Mouse (Mus musculus) heart, embryonic 13.5 days (tissue): Measurements from ENCODE around the gene Cacna1h. TPM values are rescaled to one million over a fixed set of nuclear protein-coding genes. Genes with fewer than 3 reads are reported as not detected.

Experiments used
- ATAC-seq: fragments of 200-750 bp; cut with Nextera tagmentation; 2 replicates; pipeline ENCODE4 v1.8.0; 2017; ENCODE audit warnings: moderate TSS enrichment; ENCODE audit not compliant: insufficient number of reproducible peaks, low FRiP score, low TSS enrichment; ENCODE audit errors: extremely low read depth
- H3K27ac ChIP-seq: fragments of 300-500 bp; sonication (generic); replicated peaks from 2 replicates; pipeline ENCODE4 v1.5.1; 2015; ENCODE audit warnings: moderate library complexity, mild to moderate bottlenecking, inconsistent platforms
- H3K27me3 ChIP-seq: fragments of 300-500 bp; sonication (generic); replicated peaks from 2 replicates; pipeline ENCODE4 v1.6.1; 2015; ENCODE audit warnings: mild to moderate bottlenecking, inconsistent platforms
- H3K36me3 ChIP-seq: fragments of 300-500 bp; sonication (generic); 2 replicates; pipeline ENCODE4 v1.6.1; 2015; ENCODE audit warnings: mild to moderate bottlenecking, inconsistent platforms
- H3K4me1 ChIP-seq: fragments of 300-500 bp; sonication (generic); 2 replicates; pipeline ENCODE4 v1.6.1; 2015; ENCODE audit warnings: inconsistent platforms
- H3K4me2 ChIP-seq: fragments of 300-500 bp; sonication (generic); 2 replicates; pipeline ENCODE4 v1.6.1; 2015; ENCODE audit warnings: inconsistent platforms, mild to moderate bottlenecking, moderate library complexity
- H3K4me3 ChIP-seq: fragments of 300-500 bp; sonication (generic); 2 replicates; pipeline ENCODE4 v1.5.1; 2015; ENCODE audit warnings: moderate library complexity, mild to moderate bottlenecking, inconsistent platforms
- H3K9ac ChIP-seq: fragments of 300-500 bp; sonication (generic); 2 replicates; pipeline ENCODE4 v1.6.1; 2015; ENCODE audit warnings: inconsistent platforms, mild to moderate bottlenecking, moderate library complexity
- H3K9me3 ChIP-seq: fragments of 300-500 bp; sonication (generic); 2 replicates; pipeline ENCODE4 v1.6.1; 2016; ENCODE audit warnings: inconsistent platforms
- WGBS: fragments of 180-500 bp; shearing (Covaris S2); methylation state at CpG from one replicate; pipeline ENCODE4 v1.1.7; 2015; ENCODE audit warnings: mixed read lengths; 5-methylcytosine and 5-hydroxymethylcytosine counted together
- polyA plus RNA-seq: library from polyadenylated mRNA; unstranded; fragments of >200 nt; fragmentation: Nextera tagmentation; extraction: Ambion mirVana; gene quantifications from 2 replicates; pipeline ENCODE4 v1.2.1, GENCODE M21; 2015

Cacna1h gene
- polyA plus RNA-seq, 1 experiment from 2014 or later = 8.1 TPM

- no peak overlapping the region for H3K27ac ChIP-seq
- H3K9me3 ChIP-seq = no peaks in the 10 kb centered on the region
- peaks cover 21% of the 10 kb centered on the region for H3K36me3 ChIP-seq
- WGBS = 47% methylated on average over 9 of the region's 9 CpGs
- H3K4me2 ChIP-seq = no peak overlapping the region
- H3K4me3 ChIP-seq = no peak overlapping the region
- no peak for ATAC-seq
- peaks cover 92% of the 10 kb centered on the region for H3K4me1 ChIP-seq
- no peak overlapping the region for H3K9ac ChIP-seq
- no peaks in the 10 kb centered on the region for H3K27me3 ChIP-seq
Observed at GRCm38 (mm10) chr17:25418926-25419325, 14.7 kb downstream of the Cacna1h start.

GRCm38 (mm10) chr17:25417990-25418389 lies 15.6 kb downstream of the Cacna1h start:
- 51% methylated on average over 6 of the region's 6 CpGs for WGBS
- no peak overlapping the region for H3K27ac ChIP-seq

GRCm38 (mm10) chr17:25416219-25416618 lies 17.4 kb downstream of the Cacna1h start:
- ATAC-seq = no peak
- peaks cover 77% of the 10 kb centered on the region for H3K4me1 ChIP-seq

More at GRCm38 (mm10) chr17:25417990-25418389, 15.6 kb downstream of the Cacna1h start:
- Histone ChIP-seq H3K4me3 (no peak overlapping the region), H3K9me3 (no peaks in the 10 kb centered on the region), H3K4me1 (peaks cover 88% of the 10 kb centered on the region), H3K36me3 (peaks cover 15% of the 10 kb centered on the region), H3K4me2 (no peak overlapping the region), H3K27me3 (no peaks in the 10 kb centered on the region), H3K9ac (no peak overlapping the region)
- no peak for ATAC-seq

GRCm38 (mm10) chr17:25415421-25415913 lies 18.1 kb downstream of the Cacna1h start:
- peaks cover 78% of the 10 kb centered on the region for H3K4me1 ChIP-seq
- peak overlapping the region; percentile 27 for H3K4me2 ChIP-seq
- no peaks in the 10 kb centered on the region for H3K9me3 ChIP-seq
- no peaks in the 10 kb centered on the region for H3K27me3 ChIP-seq
- ATAC-seq = no peak
- 15% methylated on average over 5 of the region's 6 CpGs for WGBS
- no peak overlapping the region for H3K4me3 ChIP-seq
- peak overlapping the region; percentile 83 for H3K27ac ChIP-seq
- peak overlapping the region; percentile 66 for H3K9ac ChIP-seq
- no peaks in the 10 kb centered on the region for H3K36me3 ChIP-seq

More at GRCm38 (mm10) chr17:25416219-25416618, 17.4 kb downstream of the Cacna1h start:
- H3K27ac ChIP-seq = peak overlapping the region; percentile 83
- WGBS = 18% methylated on average over 3 of the region's 3 CpGs
- no peaks in the 10 kb centered on the region for H3K27me3 ChIP-seq
- H3K4me2 ChIP-seq = peak overlapping the region; percentile 27
- no peaks in the 10 kb centered on the region; the same call in 1 of the 2 replicates for H3K36me3 ChIP-seq
- no peak overlapping the region for H3K4me3 ChIP-seq
- H3K9me3 ChIP-seq = no peaks in the 10 kb centered on the region
- H3K9ac ChIP-seq = peak overlapping the region; percentile 66

GRCm38 (mm10) chr17:25414917-25415316 lies 18.7 kb downstream of the Cacna1h start:
- Histone ChIP-seq H3K27ac (peak overlapping the region; percentile 83), H3K9me3 (no peaks in the 10 kb centered on the region), H3K27me3 (no peaks in the 10 kb centered on the region), H3K9ac (peak overlapping the region; percentile 66), H3K36me3 (no peaks in the 10 kb centered on the region), H3K4me3 (no peak overlapping the region), H3K4me2 (no peak overlapping the region), H3K4me1 (peaks cover 79% of the 10 kb centered on the region)
- WGBS = 37% methylated on average over 3 of the region's 3 CpGs
- ATAC-seq = no peak

GRCm38 (mm10) chr17:25414209-25414608 lies 19.4 kb downstream of the Cacna1h start:
- ATAC-seq = no peak
- H3K4me3 ChIP-seq = no peak overlapping the region
- H3K9me3 ChIP-seq = no peaks in the 10 kb centered on the region
- H3K4me2 ChIP-seq = no peak overlapping the region
- H3K9ac ChIP-seq = no peak overlapping the region
- H3K4me1 ChIP-seq = peaks cover 79% of the 10 kb centered on the region
- H3K36me3 ChIP-seq = no peaks in the 10 kb centered on the region
- 0 out of 2 replicates have a peak overlapping the region, but pooled peaks have one; percentile 83 for H3K27ac ChIP-seq
- H3K27me3 ChIP-seq = no peaks in the 10 kb centered on the region
- WGBS = 33% methylated on average over 4 of the region's 4 CpGs

GRCm38 (mm10) chr17:25411251-25411650 lies 22.3 kb downstream of the Cacna1h start:
- H3K36me3 ChIP-seq = no peaks in the 10 kb centered on the region
- H3K4me2 ChIP-seq = no peak overlapping the region
- peaks cover 82% of the 10 kb centered on the region for H3K4me1 ChIP-seq
- no peak overlapping the region for H3K4me3 ChIP-seq
- no peaks in the 10 kb centered on the region for H3K27me3 ChIP-seq
- WGBS = 31% methylated on average over 4 of the region's 4 CpGs
- peak overlapping the region; percentile 70 for H3K9ac ChIP-seq
- H3K9me3 ChIP-seq = no peaks in the 10 kb centered on the region
- peak overlapping the region; percentile 90 for H3K27ac ChIP-seq
- no peak for ATAC-seq

- peak overlapping the region; percentile 70 for H3K9ac ChIP-seq
- peaks cover 82% of the 10 kb centered on the region for H3K4me1 ChIP-seq
- H3K27ac ChIP-seq = peak overlapping the region; percentile 90
- H3K4me2 ChIP-seq = 0 out of 2 replicates have a peak overlapping the region, but pooled peaks have one; percentile 30
- no peaks in the 10 kb centered on the region for H3K27me3 ChIP-seq
- H3K4me3 ChIP-seq = no peak overlapping the region
- no peaks in the 10 kb centered on the region for H3K36me3 ChIP-seq
- no peaks in the 10 kb centered on the region for H3K9me3 ChIP-seq
- 32% methylated on average over 7 of the region's 7 CpGs for WGBS
- ATAC-seq = no peak
Observed at GRCm38 (mm10) chr17:25410786-25411185, 22.8 kb downstream of the Cacna1h start.

GRCm38 (mm10) chr17:25410180-25410579 lies 23.4 kb downstream of the Cacna1h start:
- no peak for ATAC-seq
- H3K4me3 ChIP-seq = no peak overlapping the region
- H3K27ac ChIP-seq = peak overlapping the region; percentile 90
- H3K36me3 ChIP-seq = no peaks in the 10 kb centered on the region
- H3K4me2 ChIP-seq = peak overlapping the region; percentile 30
- H3K9ac ChIP-seq = peak overlapping the region; percentile 70
- no peaks in the 10 kb centered on the region for H3K27me3 ChIP-seq
- H3K4me1 ChIP-seq = peaks cover 82% of the 10 kb centered on the region
- WGBS = 20% methylated on average over 6 of the region's 6 CpGs
- H3K9me3 ChIP-seq = no peaks in the 10 kb centered on the region

- H3K9ac ChIP-seq = peak overlapping the region; percentile 70
- H3K27me3 ChIP-seq = no peaks in the 10 kb centered on the region
- H3K4me1 ChIP-seq = peaks cover 82% of the 10 kb centered on the region
- peak overlapping the region; percentile 90 for H3K27ac ChIP-seq
- H3K4me3 ChIP-seq = no peak overlapping the region
- ATAC-seq = no peak
- no peaks in the 10 kb centered on the region for H3K36me3 ChIP-seq
- 72% methylated on average over 7 of the region's 7 CpGs for WGBS
- no peaks in the 10 kb centered on the region for H3K9me3 ChIP-seq
- peak overlapping the region; percentile 30; the same call in 1 of the 2 replicates for H3K4me2 ChIP-seq
Observed at GRCm38 (mm10) chr17:25409621-25410020, 24.0 kb downstream of the Cacna1h start.

GRCm38 (mm10) chr17:25408302-25408999 lies 25.1 kb downstream of the Cacna1h start:
- peaks cover 78% of the 10 kb centered on the region for H3K4me1 ChIP-seq
- no peak overlapping the region for H3K4me2 ChIP-seq
- H3K27ac ChIP-seq = peak overlapping the region; percentile 90
- no peaks in the 10 kb centered on the region for H3K9me3 ChIP-seq
- no peak overlapping the region for H3K4me3 ChIP-seq
- no peak for ATAC-seq
- no peaks in the 10 kb centered on the region for H3K27me3 ChIP-seq
- 56% methylated on average over 7 of the region's 7 CpGs for WGBS
- 0 out of 2 replicates have a peak, but pooled peaks cover 5% of the 10 kb centered on the region for H3K36me3 ChIP-seq
- 0 out of 2 replicates have a peak overlapping the region, but pooled peaks have one; percentile 1 for H3K9ac ChIP-seq
